26 mouse cellular contexts compared by ENCODE assay signal in the genomic region with DNA sequence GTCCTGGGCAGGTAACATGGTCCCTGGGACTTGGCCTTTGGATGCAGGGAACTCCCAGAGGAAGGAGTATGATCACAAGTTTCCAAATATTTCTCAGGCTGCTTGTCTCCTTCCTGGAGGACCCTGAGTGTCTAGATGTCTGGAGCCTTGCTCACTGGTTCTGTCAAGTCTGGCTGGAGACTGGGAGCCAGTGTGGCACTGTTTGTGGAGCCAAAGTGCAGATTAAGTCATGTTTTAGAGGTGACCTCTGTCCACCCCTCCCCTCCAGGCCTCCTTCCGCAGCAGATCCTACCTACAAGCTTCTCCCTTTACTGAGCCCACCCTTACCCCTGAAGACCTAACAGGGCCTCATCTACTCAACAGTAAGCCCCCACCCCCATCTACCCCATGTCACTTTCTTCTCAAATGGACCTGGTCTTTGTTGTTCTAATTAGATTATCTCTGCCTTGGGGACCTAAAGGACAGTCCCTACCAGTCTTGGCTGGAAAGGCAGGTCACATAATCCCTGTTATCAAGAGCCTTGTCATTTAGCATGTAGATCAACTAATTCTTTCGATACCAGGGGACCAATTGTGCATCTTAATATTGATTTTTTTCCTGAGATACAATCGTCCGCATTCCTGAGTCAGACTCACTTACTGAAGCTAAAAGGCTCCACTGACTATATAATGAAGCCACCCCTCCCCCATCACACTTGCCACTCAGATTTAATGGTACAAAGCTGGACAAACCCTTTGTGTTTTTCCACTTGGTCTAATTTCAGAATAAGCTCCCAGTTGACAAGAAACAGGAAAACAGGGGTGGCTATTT.
A peak's percentile ranks its signal among the peaks of the same experiment; 100 is the strongest.
DNase-seq lines count a peak whose midpoint lies in the region; ATAC-seq lines count a peak whose summit lies in the region.
"Had no signal": no experiment of that assay in that cellular context is flagged by ENCODE, and none has a peak within 500 bp of the region (broad histone marks: within the 10 kb centered on the region; RNA-seq: fewer than 3 reads in every experiment).

No protein-coding gene starts in this region.

- H3K36me3 ChIP-seq in forebrain, embryonic 10.5 days (replicated peaks): no peaks in the 10 kb centered on the region
- no peaks in the 10 kb centered on the region for H3K36me3 ChIP-seq in forebrain, embryonic 15.5 days
- no peaks in the 10 kb centered on the region for H3K36me3 ChIP-seq in heart, embryonic 12.5 days
- no peaks in the 10 kb centered on the region for H3K36me3 ChIP-seq in midbrain, embryonic 10.5 days
- H3K36me3 ChIP-seq in midbrain, embryonic 16.5 days (ENCODE audit: control insufficient read depth, insufficient read depth, low read length): no peaks in the 10 kb centered on the region
- H3K36me3 ChIP-seq: embryonic facial prominence, embryonic 12.5 days; kidney, embryonic 15.5 days; limb, embryonic 12.5 days; liver, embryonic 15.5 days; neural tube, embryonic 13.5 days had no signal

- no peak for DNase-seq in forebrain, embryonic 10.5 days (ENCODE audit: extremely low spot score, low spot score)
- DNase-seq in heart, postnatal 36 days: no peak
- DNase-seq in midbrain, embryonic 10.5 days (ENCODE audit: low spot score): peak; percentile 17
- DNase-seq in retina, embryonic 14.5 days (ENCODE audit: low spot score): peak; percentile 78
- DNase-seq: adrenal gland, postnatal 14 days; cerebellum, adult 9-10 months; gastrocnemius, postnatal 25 days; heart, adult 2 months; heart, postnatal 4 days; kidney, postnatal 36 days; lung, postnatal 4 days; right cerebral cortex, adult 18-20 months; right cerebral cortex, postnatal 4 days; thymus, postnatal 14 days had no signal

- no peaks in the 10 kb centered on the region for H3K27me3 ChIP-seq in forebrain, embryonic 10.5 days (ENCODE audit: poor library complexity, severe bottlenecking)
- no peaks in the 10 kb centered on the region for H3K27me3 ChIP-seq in forebrain, embryonic 15.5 days
- no peaks in the 10 kb centered on the region for H3K27me3 ChIP-seq in heart, embryonic 12.5 days (replicated peaks)
- H3K27me3 ChIP-seq in midbrain, embryonic 10.5 days (ENCODE audit: low read depth, poor library complexity, severe bottlenecking): peaks cover 17% of the 10 kb centered on the region
- no peaks in the 10 kb centered on the region for H3K27me3 ChIP-seq in midbrain, embryonic 16.5 days (ENCODE audit: control insufficient read depth, insufficient read depth, low read depth, low read length)
- H3K27me3 ChIP-seq: embryonic facial prominence, embryonic 12.5 days; kidney, embryonic 15.5 days; limb, embryonic 12.5 days; liver, embryonic 15.5 days; neural tube, embryonic 13.5 days had no signal

- H3K4me2 ChIP-seq in forebrain, embryonic 15.5 days (replicated peaks): no peak overlapping the region
- H3K4me2 ChIP-seq in heart, embryonic 12.5 days: no peak overlapping the region
- H3K4me2 ChIP-seq in midbrain, embryonic 16.5 days (ENCODE audit: low read length): no peak overlapping the region
- H3K4me2 ChIP-seq: embryonic facial prominence, embryonic 12.5 days; kidney, embryonic 15.5 days; limb, embryonic 12.5 days; liver, embryonic 15.5 days; neural tube, embryonic 13.5 days had no signal

- intact Hi-C loops in heart, postnatal 36 days (cut with DNase I): no loop called here

- no peak overlapping the region for H3K4me3 ChIP-seq in forebrain, embryonic 10.5 days
- no peak overlapping the region for H3K4me3 ChIP-seq in forebrain, embryonic 15.5 days
- H3K4me3 ChIP-seq in heart, embryonic 12.5 days: no peak overlapping the region
- no peak overlapping the region for H3K4me3 ChIP-seq in midbrain, embryonic 10.5 days
- H3K4me3 ChIP-seq in midbrain, embryonic 16.5 days (ENCODE audit: low read depth, low read length): no peak overlapping the region
- H3K4me3 ChIP-seq: embryonic facial prominence, embryonic 12.5 days; erythroblast, embryonic 14.5 days; heart, adult 2 months; kidney, embryonic 15.5 days; limb, embryonic 12.5 days; liver, embryonic 15.5 days; myocyte; neural tube, embryonic 13.5 days had no signal

- peak overlapping the region; percentile 48; the same call in 1 of the 2 replicates for H3K27ac ChIP-seq in forebrain, embryonic 10.5 days
- no peak overlapping the region for H3K27ac ChIP-seq in forebrain, embryonic 15.5 days (replicated peaks)
- peak overlapping the region; percentile 43; the same call in 1 of the 2 replicates for H3K27ac ChIP-seq in heart, embryonic 12.5 days (ENCODE audit: poor library complexity, severe bottlenecking)
- peak overlapping the region; percentile 33; the same call in 1 of the 2 replicates for H3K27ac ChIP-seq in midbrain, embryonic 10.5 days (replicated peaks)
- H3K27ac ChIP-seq in midbrain, embryonic 16.5 days (ENCODE audit: low read length): no peak overlapping the region
- H3K27ac ChIP-seq: embryonic facial prominence, embryonic 12.5 days; heart, adult 2 months; kidney, embryonic 15.5 days; limb, embryonic 12.5 days; liver, embryonic 15.5 days; neural tube, embryonic 13.5 days had no signal

- H3K4me1 ChIP-seq in forebrain, embryonic 10.5 days: peaks cover 19% of the 10 kb centered on the region
- H3K4me1 ChIP-seq in forebrain, embryonic 15.5 days: no peaks in the 10 kb centered on the region
- H3K4me1 ChIP-seq in heart, embryonic 12.5 days (replicated peaks): peaks cover 24% of the 10 kb centered on the region
- H3K4me1 ChIP-seq in midbrain, embryonic 10.5 days: peaks cover 15% of the 10 kb centered on the region
- no peaks in the 10 kb centered on the region for H3K4me1 ChIP-seq in midbrain, embryonic 16.5 days (ENCODE audit: control insufficient read depth, insufficient read depth, low read length)
- H3K4me1 ChIP-seq: embryonic facial prominence, embryonic 12.5 days; kidney, embryonic 15.5 days; limb, embryonic 12.5 days; liver, embryonic 15.5 days; neural tube, embryonic 13.5 days had no signal

- H3K9me3 ChIP-seq in forebrain, embryonic 10.5 days: no peaks in the 10 kb centered on the region
- H3K9me3 ChIP-seq in forebrain, embryonic 15.5 days: no peaks in the 10 kb centered on the region
- H3K9me3 ChIP-seq in heart, embryonic 12.5 days (replicated peaks): no peaks in the 10 kb centered on the region
- H3K9me3 ChIP-seq in midbrain, embryonic 10.5 days (replicated peaks): no peaks in the 10 kb centered on the region
- H3K9me3 ChIP-seq in midbrain, embryonic 16.5 days (replicated peaks; ENCODE audit: control insufficient read depth, low read length, poor library complexity, severe bottlenecking): no peaks in the 10 kb centered on the region
- H3K9me3 ChIP-seq: embryonic facial prominence, embryonic 12.5 days; kidney, embryonic 15.5 days; limb, embryonic 12.5 days; liver, embryonic 15.5 days; neural tube, embryonic 13.5 days had no signal

- ATAC-seq in forebrain, embryonic 15.5 days (replicated peaks): no peak
- no peak for ATAC-seq in heart, embryonic 12.5 days (ENCODE audit: insufficient number of reproducible peaks, low FRiP score)
- no peak for ATAC-seq in midbrain, embryonic 16.5 days
- ATAC-seq: CD4-positive, CD25-positive, alpha-beta regulatory T cell, adult 4 months; intestine, postnatal 0 days had no signal

- no peak overlapping the region for H3K9ac ChIP-seq in forebrain, embryonic 15.5 days (replicated peaks)
- no peak overlapping the region for H3K9ac ChIP-seq in heart, embryonic 12.5 days
- no peak overlapping the region for H3K9ac ChIP-seq in midbrain, embryonic 16.5 days (ENCODE audit: low read depth, low read length)
- H3K9ac ChIP-seq: embryonic facial prominence, embryonic 12.5 days; kidney, embryonic 15.5 days; limb, embryonic 12.5 days; liver, embryonic 15.5 days; neural tube, embryonic 13.5 days had no signal

- 50% methylated on average over 4 of the region's 4 CpGs for WGBS in forebrain, embryonic 10.5 days
- WGBS in forebrain, embryonic 15.5 days: 43% methylated on average over 4 of the region's 4 CpGs
- 52% methylated on average over 4 of the region's 4 CpGs for WGBS in heart, embryonic 12.5 days
- 50% methylated on average over 4 of the region's 4 CpGs for WGBS in midbrain, embryonic 10.5 days
- 24% methylated on average over 4 of the region's 4 CpGs for WGBS in midbrain, embryonic 16.5 days

Comparison
In these comparisons a context has a peak if more than half of its experiments do, and no peak if none do; other contexts are left out.
1. H3K27ac ChIP-seq: peak in forebrain, embryonic 10.5 days (single experiment), heart, embryonic 12.5 days (single experiment) and midbrain, embryonic 10.5 days (single experiment); none in forebrain, embryonic 15.5 days (single experiment) and midbrain, embryonic 16.5 days (single experiment).
2. DNase-seq: peak in midbrain, embryonic 10.5 days (single experiment) and retina, embryonic 14.5 days (single experiment); none in forebrain, embryonic 10.5 days (single experiment) and heart, postnatal 36 days (0 of 2).